Mouse (Mus musculus) cerebellum, postnatal 4 days (tissue): ENCODE data around the gene Pdcd7.
A peak's percentile ranks its signal among the peaks of the same experiment; 100 is the strongest.

Source experiments
- DNase-seq, 2 experiments: peaks; one replicate each; pipeline ENCODE4 v3.0.0; 2022; ENCODE audit warnings: low spot score in 2 of 2, mixed read lengths in 1 of 2

Pdcd7 gene

DNA sequence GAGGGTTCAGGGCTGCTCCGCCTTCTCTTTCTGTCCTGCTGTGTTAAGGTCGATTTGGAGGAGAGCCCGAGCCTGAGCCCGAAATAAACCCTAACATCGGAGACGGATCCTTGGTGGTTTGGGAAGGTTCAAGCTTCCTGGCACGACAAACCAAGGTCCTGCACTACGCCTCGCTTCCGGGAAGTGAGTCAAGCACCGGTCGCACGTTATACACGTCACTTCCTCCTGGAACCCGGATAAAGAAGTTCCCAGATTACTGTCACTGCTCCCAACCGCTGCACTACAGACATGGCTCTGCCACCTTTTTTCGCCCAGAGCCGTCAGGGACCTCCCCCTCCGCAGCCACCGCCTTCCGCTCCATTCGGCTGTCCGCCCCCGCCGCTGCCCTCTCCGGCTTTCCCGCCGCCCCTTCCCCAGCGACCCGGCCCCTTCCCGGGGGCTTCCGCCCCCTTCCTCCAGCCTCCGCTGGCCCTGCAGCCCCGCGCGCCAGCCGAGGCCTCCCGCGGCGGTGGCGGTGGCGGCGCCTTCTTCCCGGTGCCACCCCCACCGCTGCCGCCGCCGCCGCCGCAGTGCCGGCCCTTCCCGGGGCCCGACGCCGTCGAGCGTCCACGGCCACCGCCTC is at the start of gene Pdcd7:
Pdcd7 (plus strand) TSS at position 251 of the 622 bp plus-strand sequence.
- DNase-seq: peak; percentile 85 to 92

DNA sequence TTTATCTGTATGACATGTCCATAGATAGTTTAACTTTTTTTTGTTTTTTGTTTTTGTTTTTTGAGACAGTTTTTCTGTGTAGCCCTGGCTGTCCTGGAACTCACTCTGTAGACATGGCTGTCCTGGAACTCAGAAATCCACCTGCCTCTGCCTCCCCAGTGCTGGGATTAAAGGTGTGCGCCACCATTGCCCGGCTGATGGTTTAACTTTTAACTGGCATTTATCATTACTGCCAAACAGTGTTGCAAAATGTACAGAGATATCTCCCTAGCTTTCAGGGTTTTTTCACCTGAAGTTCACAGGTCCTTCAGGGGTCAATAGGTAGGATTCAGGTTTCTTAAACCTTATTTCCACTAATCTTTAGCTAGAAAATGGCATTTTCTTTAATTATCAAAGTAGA is 48.8 kb upstream of the Pdcd7 start:
- no peak for DNase-seq

DNA sequence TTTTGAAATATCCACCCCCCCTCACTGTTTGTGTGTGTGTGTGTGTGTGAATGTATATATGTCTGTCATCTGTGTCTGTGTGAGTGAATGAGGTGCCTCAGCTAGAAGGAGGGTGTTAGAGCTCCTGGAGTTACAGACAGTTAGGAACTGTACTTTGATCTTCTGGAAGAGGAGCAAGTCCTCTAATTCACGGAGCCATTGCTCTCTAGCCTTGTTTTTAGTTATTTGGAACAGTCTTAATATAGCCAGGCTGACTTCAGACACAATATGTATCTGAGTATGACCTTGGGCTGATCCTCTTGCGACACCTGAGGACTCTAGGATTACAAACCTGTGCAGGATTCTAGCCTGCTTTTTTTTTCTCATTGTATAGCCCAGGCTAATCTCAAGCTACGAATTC is 47.1 kb upstream of the Pdcd7 start:
- no peak for DNase-seq

DNA sequence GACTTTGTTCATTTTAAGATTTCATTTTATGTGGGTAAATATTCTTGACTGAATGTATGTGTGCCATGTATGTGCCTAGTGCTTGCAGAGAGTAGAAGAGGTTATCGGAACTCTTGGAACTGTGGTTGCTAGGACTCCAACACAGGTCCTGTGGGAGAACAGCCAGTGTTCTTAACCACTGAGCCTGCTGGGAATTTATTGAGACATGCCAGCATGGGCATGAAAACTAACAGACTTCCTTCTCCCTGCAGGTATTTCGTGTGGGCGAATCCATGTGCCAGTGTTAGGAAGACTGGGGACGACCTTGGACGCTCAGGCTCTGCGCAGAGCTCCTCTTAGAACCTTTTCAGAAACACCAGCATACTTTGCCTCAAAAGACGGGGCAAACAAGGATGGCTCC is 46.3 kb upstream of the Pdcd7 start:
- no peak for DNase-seq

DNA sequence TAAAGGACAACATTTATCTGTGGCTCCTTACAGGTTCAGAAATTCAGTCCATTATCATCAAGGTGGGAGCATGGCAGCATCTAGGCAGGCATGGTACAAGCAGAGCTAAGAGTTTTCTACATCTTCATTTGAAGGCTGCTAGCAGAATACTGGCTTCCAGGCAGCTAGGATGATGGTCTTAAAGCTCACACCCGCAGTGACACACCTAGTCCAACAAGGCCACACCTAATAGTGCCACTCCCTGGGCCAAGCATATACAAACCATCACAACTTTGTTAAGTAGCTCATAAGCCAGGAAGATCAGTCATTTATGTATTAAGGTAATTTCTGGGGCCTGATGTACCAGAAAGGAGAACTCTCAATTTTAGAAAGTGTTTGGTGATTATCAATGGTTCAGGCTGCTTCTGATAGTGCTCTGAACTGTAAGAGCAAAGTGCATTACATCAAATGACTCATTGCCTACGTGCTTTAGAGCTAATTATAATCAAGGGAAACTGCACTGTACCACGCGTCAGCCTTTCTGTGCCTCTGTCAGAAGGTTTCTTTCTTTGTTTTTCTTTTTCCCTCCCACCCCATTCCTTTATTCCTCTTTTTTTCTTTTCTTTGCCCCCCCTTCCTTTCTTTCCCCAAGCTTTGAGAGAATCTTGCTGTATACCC is 43.4 kb upstream of the Pdcd7 start:
- DNase-seq: no peak

DNA sequence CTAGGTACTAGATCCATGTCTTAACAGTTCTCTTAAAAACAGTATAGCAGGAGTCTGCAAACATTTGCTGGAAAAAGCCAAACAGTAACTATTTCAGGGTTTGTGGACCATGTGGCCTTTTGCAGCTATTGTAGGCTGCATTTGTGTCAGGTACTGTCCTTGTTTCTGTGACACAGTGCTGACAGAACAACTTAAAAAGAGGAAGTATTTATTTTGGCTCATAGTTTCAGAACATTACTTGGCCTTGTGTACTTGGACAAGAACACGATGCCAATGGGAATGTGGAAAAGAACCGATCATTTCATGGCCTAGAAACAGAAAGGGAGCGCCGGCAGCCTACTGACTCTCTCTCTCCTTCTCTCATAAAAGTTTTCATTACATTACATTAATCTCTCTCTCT is 42.3 kb upstream of the Pdcd7 start:
- DNase-seq: no peak

DNA sequence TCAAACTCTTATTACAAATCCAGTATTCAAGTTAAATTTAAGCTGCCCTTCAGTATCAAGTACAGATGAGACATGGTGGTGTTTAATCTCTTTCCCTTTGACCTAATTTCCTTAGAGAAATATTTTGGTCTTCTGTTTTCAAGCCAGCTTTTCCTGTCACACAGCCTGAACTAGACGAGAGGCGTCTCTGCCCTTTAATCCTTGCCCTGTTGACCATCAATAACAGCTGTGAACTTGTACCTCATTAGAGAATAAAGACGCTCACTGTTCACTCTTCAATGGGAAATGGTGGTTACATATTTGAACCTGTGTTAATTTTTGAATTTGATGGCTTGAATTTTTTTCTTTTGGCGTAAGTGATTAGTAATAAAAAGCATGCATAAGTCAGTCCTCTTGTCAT is 41.6 kb upstream of the Pdcd7 start:
- DNase-seq: no peak

DNA sequence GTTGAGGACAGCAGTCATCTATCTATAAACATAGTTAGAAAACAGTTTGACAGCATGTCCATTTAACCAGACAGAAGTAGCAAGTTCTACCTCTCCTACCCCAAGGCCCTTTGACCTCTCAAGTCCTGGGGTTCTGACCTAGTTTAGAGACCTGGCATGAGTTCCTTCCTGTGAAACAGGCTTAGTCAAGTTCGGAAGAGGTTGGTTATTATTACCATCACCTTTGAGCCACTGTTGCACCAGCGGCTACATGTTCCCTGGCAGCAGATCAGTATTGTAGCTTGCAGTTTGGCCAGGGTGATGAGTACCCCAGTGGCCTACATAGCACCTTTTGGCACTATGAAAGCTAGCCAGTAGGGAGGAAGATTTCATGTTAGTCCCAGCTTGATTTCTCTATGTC is 39.2 kb upstream of the Pdcd7 start:
- DNase-seq: no peak

DNA sequence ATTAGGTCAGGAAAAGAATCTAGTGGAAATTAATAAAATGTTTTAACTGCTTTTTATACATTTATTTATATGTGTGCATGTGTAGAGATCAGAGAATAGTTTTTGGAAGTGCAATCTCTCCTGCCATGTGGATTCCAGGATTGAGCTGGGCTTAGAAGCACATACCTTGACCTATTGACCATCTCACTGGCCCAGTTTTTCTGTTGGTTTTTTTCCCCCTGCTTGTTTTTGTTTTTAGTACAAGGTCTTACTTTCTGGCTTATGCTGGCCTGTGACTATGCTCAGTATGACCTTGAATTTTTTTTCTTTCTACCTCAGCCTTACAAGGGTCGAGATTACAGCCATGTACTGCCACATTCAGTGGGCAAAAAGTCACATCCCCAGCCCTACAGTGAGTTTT is 37.9 kb upstream of the Pdcd7 start:
- DNase-seq: no peak

DNA sequence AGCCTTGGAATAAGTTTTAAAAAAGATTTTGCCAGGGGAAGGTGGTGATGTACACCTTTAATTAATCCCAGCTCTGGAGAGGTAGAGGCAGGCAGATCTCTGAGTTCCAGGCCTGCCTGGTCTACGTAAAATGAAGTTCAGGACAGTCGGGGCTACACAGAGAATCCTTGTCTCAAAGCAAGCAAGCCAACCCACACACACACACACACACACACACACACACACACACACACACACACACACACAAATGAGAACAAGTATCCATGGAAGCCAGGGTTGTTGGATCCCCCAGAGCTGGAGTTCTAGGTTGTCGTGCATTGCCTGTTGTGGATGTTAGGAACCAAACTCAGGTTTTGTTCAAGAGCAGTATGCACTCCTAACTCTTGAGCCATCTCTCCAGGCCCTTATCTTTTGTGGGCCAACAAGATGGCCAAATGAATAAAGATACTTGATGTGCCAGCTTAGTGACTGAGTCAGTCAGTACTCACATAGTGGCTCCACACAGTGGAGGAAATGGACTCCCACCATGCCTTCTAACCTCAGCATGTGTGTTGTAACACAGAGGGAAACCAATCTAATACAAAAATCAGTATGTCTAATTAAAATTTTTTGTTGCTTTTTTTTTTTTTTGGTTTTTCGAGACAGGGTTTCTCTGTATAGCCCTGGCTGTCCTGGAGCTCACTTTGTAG is 33.1 kb upstream of the Pdcd7 start:
- DNase-seq: no peak

DNA sequence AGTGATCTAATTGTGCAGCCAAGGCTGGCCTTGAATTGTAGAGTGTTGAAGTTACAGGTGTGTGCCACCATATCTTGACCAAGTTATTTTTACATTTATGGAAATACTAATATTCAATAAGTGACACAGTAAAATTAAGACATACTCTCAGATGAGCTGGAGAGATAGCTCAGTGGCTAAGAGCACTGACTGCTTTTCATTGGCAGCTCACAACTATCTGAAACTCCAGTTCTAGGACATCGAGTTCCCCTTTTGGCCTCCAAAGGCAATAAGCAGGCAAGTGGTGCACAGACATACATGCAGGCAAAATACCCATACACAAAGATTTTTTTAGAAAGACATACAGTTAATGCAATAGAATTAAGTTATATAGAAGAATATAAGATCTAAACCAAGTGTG is 32.1 kb upstream of the Pdcd7 start:
- no peak for DNase-seq

DNA sequence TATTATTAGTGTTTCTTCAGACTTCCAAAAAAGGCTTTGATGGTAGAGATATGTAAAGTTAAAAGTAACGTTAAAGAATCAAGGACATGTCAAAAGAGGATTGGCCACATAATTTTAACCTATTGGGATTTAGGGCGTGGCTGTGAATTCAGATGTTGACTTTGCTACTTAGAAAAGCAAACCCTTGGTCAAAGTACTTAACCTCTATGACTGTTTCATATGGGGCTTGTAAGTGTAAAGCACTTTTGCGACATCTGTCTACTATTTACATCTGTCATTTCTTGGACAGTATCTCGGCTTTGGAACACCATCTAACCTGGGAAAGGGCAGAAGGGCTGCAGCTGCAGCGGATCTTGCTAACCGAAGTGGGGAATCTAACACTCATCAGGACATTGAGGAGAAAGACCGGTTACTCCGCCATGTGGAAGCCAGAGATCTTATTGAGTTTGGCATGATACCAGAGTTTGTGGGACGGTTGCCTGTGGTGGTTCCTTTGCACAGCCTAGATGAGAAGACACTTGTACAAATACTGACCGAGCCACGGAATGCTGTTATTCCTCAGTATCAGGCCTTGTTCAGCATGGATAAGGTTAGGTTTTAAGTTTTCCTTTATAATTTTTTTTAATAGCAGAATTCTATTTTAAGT is 23.5 kb upstream of the Pdcd7 start:
- DNase-seq: no peak

DNA sequence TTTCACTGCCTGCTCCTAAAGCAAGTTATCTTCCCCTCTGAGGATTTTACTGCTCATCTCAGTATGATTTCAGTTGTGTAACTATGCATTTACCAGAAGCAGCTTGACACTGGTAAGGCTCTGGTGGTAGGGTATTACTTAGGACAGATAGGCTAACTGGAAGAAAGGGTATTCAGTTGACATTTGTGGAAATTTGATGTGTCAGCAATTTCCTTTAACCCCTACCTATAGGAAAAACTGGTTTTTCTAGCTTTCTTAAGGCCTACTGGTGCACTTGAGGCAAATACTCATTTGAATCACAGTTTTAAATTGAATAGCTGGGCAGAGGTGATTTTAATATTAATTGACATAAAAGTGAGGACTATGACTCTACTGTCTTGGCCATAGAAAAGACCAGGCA is 19.9 kb upstream of the Pdcd7 start:
- DNase-seq: no peak

DNA sequence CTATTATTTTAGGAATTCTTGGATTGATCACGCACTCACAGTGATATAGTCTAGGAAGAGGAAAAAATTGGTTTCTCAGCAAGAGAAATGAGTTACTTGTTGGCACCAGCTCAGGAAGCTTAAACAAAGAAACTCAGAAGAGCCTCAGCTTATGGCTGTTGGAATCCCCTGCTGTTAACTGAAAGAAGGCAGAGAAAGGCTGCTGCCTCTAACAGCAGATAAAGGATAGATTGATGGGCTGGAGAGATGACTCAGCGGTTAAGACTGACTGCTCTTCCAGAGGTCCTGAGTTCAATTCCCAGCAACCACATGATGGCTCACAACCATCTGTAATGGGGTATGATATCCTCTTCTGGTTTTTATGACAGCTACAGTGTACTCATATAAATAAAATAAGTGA is 18.5 kb upstream of the Pdcd7 start:
- no peak for DNase-seq

DNA sequence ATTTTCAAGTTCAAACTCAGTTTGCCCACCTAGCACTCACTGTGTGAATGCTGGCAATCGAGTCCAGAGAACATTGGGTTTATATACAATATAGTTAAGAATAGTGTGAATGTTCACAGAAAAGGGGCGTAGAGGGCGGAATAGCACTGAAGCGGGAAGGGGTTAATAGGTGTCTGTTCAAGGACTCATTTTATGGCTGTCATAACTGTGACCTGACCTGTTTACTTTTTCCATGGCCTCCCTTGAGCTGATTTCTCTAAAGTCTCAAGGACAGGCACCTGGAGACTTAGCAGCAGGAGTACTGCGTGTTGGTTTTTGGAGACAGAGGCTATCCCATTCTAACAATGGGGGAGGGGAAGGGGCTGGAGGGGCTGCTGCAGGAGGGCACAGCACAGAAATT is 11.9 kb upstream of the Pdcd7 start:
- no peak for DNase-seq

DNA sequence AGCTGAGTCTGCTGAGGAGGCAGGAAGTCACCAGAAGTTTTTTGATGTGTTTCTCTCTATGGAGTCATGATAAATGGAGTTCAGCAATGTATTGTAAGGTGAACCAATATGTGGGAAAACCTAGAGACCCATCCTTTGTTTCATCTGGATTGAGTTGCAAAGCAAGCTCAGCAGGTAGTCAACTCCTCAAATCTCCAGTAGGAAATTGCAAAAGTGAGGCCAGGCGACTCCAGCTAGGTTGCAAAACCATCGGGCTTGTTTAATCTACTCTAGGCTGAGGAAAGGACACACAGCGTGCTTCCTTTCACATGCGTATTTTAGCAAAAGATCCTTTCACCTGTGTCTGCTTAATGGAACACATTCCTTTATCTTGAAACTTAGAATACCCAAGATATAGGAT is 6.8 kb upstream of the Pdcd7 start:
- DNase-seq: no peak

DNA sequence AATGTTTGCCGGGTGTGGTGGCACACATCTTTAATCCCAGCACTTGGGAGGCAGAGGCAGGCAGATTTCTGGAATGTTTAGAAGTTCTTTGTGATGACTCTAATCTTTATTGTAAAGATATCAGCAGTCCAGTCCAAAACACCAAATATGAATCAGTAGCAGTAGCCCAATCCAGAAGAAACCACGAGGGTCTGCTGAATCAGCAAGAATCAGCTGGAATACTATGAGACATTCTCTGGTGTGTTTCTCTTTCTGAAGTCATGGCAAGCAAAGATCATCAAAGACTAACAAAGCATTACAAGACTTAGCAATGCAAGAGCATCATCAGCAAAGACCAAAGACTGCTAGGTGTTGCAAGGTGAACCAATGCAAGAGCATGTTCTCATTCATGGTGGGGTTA is 5.5 kb upstream of the Pdcd7 start:
- no peak for DNase-seq

DNA sequence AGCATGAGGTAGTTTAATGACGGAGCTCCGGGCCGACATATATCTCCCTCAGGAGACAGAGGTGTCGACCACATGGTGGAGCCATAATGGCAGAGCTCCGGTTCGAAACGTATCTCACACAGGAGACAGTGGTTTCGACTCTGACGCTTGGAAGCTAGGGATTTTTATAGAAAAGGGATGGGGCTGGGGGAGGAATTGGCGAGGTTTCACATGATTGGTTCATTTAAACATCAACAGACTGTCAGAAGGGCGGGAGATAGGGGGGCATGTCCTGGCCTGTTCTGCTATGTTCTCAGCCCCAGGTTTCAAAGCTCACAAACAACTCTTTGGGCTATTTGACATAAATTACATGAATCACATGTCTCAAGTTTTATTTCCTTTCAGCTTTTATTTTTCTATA is 465 bp upstream of the Pdcd7 start:
- DNase-seq: peak in 1 of 2 experiments; percentile 2

DNA sequence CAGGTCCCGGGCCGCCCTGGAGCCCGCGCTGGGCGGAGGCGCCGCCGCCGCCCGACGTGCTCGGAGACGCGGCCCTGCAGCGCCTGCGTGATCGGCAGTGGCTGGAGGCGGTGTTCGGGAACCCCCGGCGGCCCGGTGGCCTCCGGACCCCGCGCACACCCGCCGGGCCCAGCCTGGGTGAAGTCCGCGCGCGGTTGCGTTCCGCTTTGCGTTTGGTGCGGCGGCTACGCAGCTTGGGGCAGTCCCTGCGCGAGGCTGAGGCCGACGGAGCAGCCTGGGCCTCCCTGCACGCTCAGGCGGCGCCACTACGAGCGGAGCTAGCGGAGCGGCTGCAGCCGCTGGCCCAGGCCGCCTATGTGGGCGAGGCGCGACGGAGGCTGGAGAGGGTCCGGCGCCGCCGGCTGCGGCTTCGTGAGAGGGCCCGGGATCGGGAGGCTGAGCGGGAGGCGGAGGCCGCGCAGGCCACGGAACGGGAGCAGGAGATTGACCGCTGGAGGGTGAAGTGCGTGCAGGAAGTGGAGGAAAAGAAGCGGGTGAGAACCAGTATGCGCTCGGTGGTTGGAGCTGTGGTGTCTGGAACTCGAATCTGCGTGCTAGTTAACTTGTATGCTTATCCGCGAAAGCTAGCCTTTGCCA is 690 bp downstream of the Pdcd7 start:
- DNase-seq: peak in 1 of 2 experiments; percentile 37

DNA sequence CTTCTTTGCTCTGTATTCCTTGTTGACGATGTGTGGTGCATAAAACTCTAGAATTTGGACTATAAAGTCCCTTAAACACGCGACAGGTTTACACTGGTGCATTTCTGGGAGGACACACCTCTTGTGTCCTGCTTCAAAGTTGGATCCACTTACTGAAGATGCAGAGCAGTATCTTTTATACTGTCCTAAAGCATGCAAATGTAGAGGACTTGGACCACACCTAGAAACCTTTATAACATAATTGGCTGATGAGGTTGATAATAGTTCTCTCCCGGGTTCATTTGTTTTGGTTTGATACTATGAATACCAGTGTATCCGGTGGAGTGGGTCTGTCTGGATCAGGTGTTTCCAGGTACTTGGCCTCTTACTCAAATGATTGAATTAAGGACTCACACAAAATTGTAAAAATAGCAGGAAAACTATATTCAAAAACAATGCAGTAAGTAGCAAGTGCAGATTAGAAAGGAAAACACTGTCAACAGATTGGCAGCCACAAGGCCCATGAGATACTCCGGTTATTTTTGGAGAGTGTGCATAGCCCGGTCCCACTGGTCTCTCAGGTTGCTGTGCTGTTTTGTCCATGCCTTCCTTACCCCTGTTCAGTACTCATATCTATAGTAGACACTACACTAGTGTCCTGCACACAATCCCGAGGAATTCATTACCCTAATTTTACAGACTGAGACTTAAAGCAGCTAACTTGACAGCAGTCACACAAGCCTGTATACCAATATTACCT is 1.4 kb downstream of the Pdcd7 start:
- no peak for DNase-seq

DNA sequence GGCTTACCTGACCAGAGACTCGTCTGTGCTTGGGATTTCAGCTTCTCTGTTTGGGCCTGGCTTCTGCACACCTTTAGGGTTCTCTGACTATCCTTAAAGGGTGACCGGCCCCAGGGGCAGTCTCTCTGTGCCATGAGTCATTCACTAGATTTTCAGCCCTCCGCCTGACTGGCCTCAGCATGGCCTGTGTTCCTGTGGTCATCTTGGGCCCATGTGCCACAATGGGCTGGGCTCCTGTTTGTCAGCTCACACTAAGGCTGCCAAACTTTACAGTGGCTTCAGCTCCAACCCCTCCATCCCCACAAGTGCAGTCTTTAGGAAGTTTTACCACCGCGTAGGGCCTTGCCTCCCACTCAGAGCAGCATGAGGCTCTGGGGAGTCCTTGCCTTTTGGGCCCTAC is 7.3 kb downstream of the Pdcd7 start:
- no peak for DNase-seq

DNA sequence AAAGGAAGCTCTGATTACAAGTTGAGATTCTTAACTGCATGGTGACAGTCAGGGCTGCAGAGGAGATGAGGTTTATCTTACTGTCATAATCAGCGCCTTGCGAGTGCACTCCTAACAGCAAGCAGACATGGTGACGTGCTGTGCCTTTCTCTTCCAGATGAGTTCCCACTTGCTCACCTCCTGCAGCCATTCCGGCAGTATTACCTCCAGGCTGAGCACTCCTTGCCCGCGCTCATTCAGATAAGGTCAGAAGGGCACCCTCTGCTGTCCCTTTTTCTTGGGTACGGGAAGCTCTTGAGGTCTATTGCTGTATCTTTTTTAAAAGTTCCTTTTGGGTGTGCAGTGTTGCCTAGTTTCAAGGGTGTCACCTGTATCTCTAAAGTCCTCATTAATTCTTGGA is 10.7 kb downstream of the Pdcd7 start:
- DNase-seq: no peak
